Mouse (Mus musculus): ENCODE data around the gene Yipf2.
"Not testable (repeated sequence)": the region's sequence is repeated elsewhere in the genome, so short reads cannot be mapped to it uniquely, and the experiment has no call there.

The Yipf2 gene

GRCm38 (mm10) chr9:21598198-21598597, 5.6 kb upstream of the Yipf2 start:
- no peak for DNase-seq (ENCODE audit: low read depth, low spot score)

- no peak for DNase-seq (ENCODE audit: low read depth, low spot score)
Observed at GRCm38 (mm10) chr9:21594838-21595237, 2.2 kb upstream of the Yipf2 start.

- not testable (repeated sequence) for DNase-seq (ENCODE audit: low read depth, low spot score)
Observed at GRCm38 (mm10) chr9:21594350-21594749, 1.7 kb upstream of the Yipf2 start.

- no peak for DNase-seq (ENCODE audit: low read depth, low spot score)
Observed at GRCm38 (mm10) chr9:21593122-21593721, 594 bp upstream of the Yipf2 start.

GRCm38 (mm10) chr9:21591831-21592702, 561 bp downstream of the Yipf2 start:
- no peak for DNase-seq (ENCODE audit: low read depth, low spot score)

GRCm38 (mm10) chr9:21591127-21591830, 1.3 kb downstream of the Yipf2 start:
- no peak for DNase-seq (ENCODE audit: low read depth, low spot score)

GRCm38 (mm10) chr9:21589538-21589937, 3.1 kb downstream of the Yipf2 start:
- DNase-seq (ENCODE audit: low read depth, low spot score), result no peak

GRCm38 (mm10) chr9:21588350-21588749, 4.3 kb downstream of the Yipf2 start:
- DNase-seq (ENCODE audit: low read depth, low spot score), result no peak

- no peak for DNase-seq (ENCODE audit: low read depth, low spot score)
Observed at GRCm38 (mm10) chr9:21587678-21588349, 4.8 kb downstream of the Yipf2 start.

GRCm38 (mm10) chr9:21585401-21585800, 7.2 kb downstream of the Yipf2 start:
- no peak for DNase-seq (ENCODE audit: low read depth, low spot score)

- no peak for DNase-seq (ENCODE audit: low read depth, low spot score)
Observed at GRCm38 (mm10) chr9:21578226-21578625, 14.4 kb downstream of the Yipf2 start.

GRCm38 (mm10) chr9:21576286-21576685, 16.3 kb downstream of the Yipf2 start:
- no peak for DNase-seq (ENCODE audit: low read depth, low spot score)

- DNase-seq (ENCODE audit: low read depth, low spot score), result no peak
Observed at GRCm38 (mm10) chr9:21575253-21575652, 17.4 kb downstream of the Yipf2 start.

GRCm38 (mm10) chr9:21574012-21574801, 18.4 kb downstream of the Yipf2 start:
- DNase-seq (ENCODE audit: low read depth, low spot score), result no peak

- no peak for DNase-seq (ENCODE audit: low read depth, low spot score)
Observed at GRCm38 (mm10) chr9:21568657-21569255, 23.9 kb downstream of the Yipf2 start.

- no peak for DNase-seq (ENCODE audit: low read depth, low spot score)
Observed at GRCm38 (mm10) chr9:21567051-21567450, 25.6 kb downstream of the Yipf2 start.

GRCm38 (mm10) chr9:21566538-21566937, 26.1 kb downstream of the Yipf2 start:
- DNase-seq (ENCODE audit: low read depth, low spot score), result no peak

GRCm38 (mm10) chr9:21565004-21565586, 27.5 kb downstream of the Yipf2 start:
- DNase-seq (ENCODE audit: low read depth, low spot score), result no peak

GRCm38 (mm10) chr9:21564420-21564819, 28.2 kb downstream of the Yipf2 start:
- DNase-seq (ENCODE audit: low read depth, low spot score), result no peak

GRCm38 (mm10) chr9:21559151-21559550, 33.5 kb downstream of the Yipf2 start:
- DNase-seq (ENCODE audit: low read depth, low spot score), result no peak
